Comparison of ENCODE assay signal across 20 mouse cellular contexts in the genomic region with DNA sequence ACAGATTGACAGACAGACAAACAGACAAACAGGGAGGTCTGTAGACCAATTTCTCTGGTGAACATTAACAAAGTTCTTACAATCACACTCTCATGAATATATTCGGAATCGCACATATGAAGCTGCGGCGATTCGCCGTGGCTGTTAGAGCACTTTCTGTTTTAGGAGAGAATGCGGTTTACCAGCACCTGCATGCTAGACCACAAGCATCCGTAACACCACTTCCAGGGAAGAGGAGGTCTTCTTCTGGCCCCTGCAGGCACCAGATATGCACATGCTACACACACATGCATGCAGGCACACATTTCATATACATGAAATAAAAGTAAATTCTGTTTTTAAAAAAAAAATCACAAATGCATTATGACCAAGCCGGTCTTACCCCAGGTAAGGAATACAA. TPM values are rescaled to one million over a fixed set of nuclear protein-coding genes. Genes with fewer than 3 reads are reported as not detected.
DNase-seq lines count a peak whose midpoint lies in the region; ATAC-seq lines count a peak whose summit lies in the region.
"Had no signal": no experiment of that assay in that cellular context is flagged by ENCODE, and none has a peak within 500 bp of the region (broad histone marks: within the 10 kb centered on the region; RNA-seq: fewer than 3 reads in every experiment).

No protein-coding gene starts in this region.

- 96% methylated on average over 9 of the region's 9 CpGs for WGBS in embryonic facial prominence, embryonic 10.5 days

- DNase-seq in A20 (ENCODE audit: low read depth, low spot score) = peak; percentile 61
- DNase-seq in thymus, postnatal 0 days (ENCODE audit: low spot score) = peak; percentile 85
- no peak for DNase-seq in embryonic facial prominence, embryonic 10.5 days (ENCODE audit: low spot score)
- no peak for DNase-seq in left cerebral cortex, postnatal 14 days (ENCODE audit: low spot score in 2 of 2)
- DNase-seq: cerebellum, adult 8-10 months; gastrocnemius, postnatal 10 days; heart, postnatal 36 days; kidney, adult 9 months; layer of hippocampus, postnatal 36 days; lung, embryonic 14.5 days; lung, postnatal 4 days; retina, postnatal 1 day had no signal

- peaks cover 24% of the 10 kb centered on the region for H3K36me3 ChIP-seq in embryonic facial prominence, embryonic 10.5 days (replicated peaks)
- H3K36me3 ChIP-seq: midbrain, embryonic 13.5 days had no signal

- peaks cover 5% of the 10 kb centered on the region; the same call in 1 of the 2 replicates for H3K4me1 ChIP-seq in embryonic facial prominence, embryonic 10.5 days
- H3K4me1 ChIP-seq: liver, embryonic 12.5 days had no signal

- intact Hi-C loops in left cerebral cortex, postnatal 14 days (cut with DNase I) = no loop called here

- H3K9me3 ChIP-seq in embryonic facial prominence, embryonic 10.5 days = no peaks in the 10 kb centered on the region
- H3K9me3 ChIP-seq: forebrain, embryonic 10.5 days; heart, embryonic 10.5 days; liver, embryonic 12.5 days; midbrain, embryonic 13.5 days had no signal

- no peak overlapping the region for H3K4me3 ChIP-seq in embryonic facial prominence, embryonic 10.5 days
- H3K4me3 ChIP-seq: forebrain, embryonic 10.5 days; heart, embryonic 10.5 days; liver, embryonic 12.5 days; midbrain, embryonic 13.5 days; myocyte had no signal

- no peak overlapping the region for H3K27ac ChIP-seq in embryonic facial prominence, embryonic 10.5 days (replicated peaks)
- H3K27ac ChIP-seq: forebrain, embryonic 10.5 days; heart, embryonic 10.5 days; liver, embryonic 12.5 days; midbrain, embryonic 13.5 days had no signal

- no peaks in the 10 kb centered on the region for H3K27me3 ChIP-seq in embryonic facial prominence, embryonic 10.5 days (replicated peaks; ENCODE audit: low read depth, poor library complexity, severe bottlenecking)
- H3K27me3 ChIP-seq: liver, embryonic 12.5 days; midbrain, embryonic 13.5 days had no signal

- ATAC-seq in CD4-positive, CD25-positive, alpha-beta regulatory T cell, adult 4 months = peak; percentile 95
- peak; percentile 95 for ATAC-seq in inflammation-experienced regulatory T-cells, adult 6 months
- no peak for ATAC-seq in erythroid progenitor cell, adult 5-6 weeks (replicated peaks; ENCODE audit: low FRiP score, poor library complexity, severe bottlenecking)
- ATAC-seq: liver, embryonic 12.5 days; midbrain, embryonic 13.5 days had no signal

RNA-seq across cellular contexts. Expression of a gene that starts 47.5 kb away (rescaled TPM):
- polyA plus RNA-seq in CD4-positive, CD25-positive, alpha-beta regulatory T cell, adult 4 months (2017; shearing (Covaris generic)) = 10 to 100 TPM; 11.5 to 12.6 TPM
- 10 to 100 TPM in 2 of 3 experiments, 1 to 10 TPM in 1; 9.8 to 12.6 (median 12.0) TPM for polyA plus RNA-seq in inflammation-experienced regulatory T-cells, adult 6 months (2017; shearing (Covaris generic))
- 6.5 and 7.0 TPM in 2 replicates for polyA plus RNA-seq in thymus, postnatal 0 days (2015; fragmentation: Nextera tagmentation; extraction: Ambion mirVana)
- polyA plus RNA-seq in embryonic facial prominence, embryonic 10.5 days (2016; fragmentation: Nextera tagmentation; extraction: Ambion mirVana) = 15.4 and 16.9 TPM in 2 replicates
- total RNA-seq in left cerebral cortex, postnatal 14 days (2021) = 1 to 10 TPM; 2.1 to 2.4 TPM
- 1.4 and 2.9 TPM in 2 replicates for total RNA-seq in erythroid progenitor cell, adult 5-6 weeks (2015; ENCODE audit: low replicate concordance)
- total RNA-seq in erythroid progenitor cell, adult 5-6 weeks (2017; ENCODE audit: low replicate concordance) = 1.2 and 2.3 TPM in 2 replicates

Comparison
In these comparisons a context has a peak if more than half of its experiments do, and no peak if none do; other contexts are left out.
1. DNase-seq: peak in A20 (single experiment) and thymus, postnatal 0 days (single experiment); none in embryonic facial prominence, embryonic 10.5 days (single experiment) and left cerebral cortex, postnatal 14 days (0 of 2).